Mouse (Mus musculus) hindbrain, embryonic 13.5 days (tissue): ENCODE measurements around the gene Hcn1. TPM values are rescaled to one million over a fixed set of nuclear protein-coding genes. Genes with fewer than 3 reads are reported as not detected.

Experiments used
- ATAC-seq: fragments of 200-750 bp; cut with Nextera tagmentation; 2 replicates; pipeline ENCODE4 v1.8.0; 2017; ENCODE audit warnings: moderate TSS enrichment; ENCODE audit not compliant: low FRiP score
- H3K27ac ChIP-seq: fragments of 300-500 bp; sonication (generic); 2 replicates; pipeline ENCODE4 v1.5.1; 2015; ENCODE audit warnings: inconsistent platforms, mild to moderate bottlenecking, moderate library complexity
- H3K27me3 ChIP-seq: fragments of 300-500 bp; sonication (generic); 2 replicates; pipeline ENCODE4 v1.6.1; 2015; ENCODE audit warnings: mild to moderate bottlenecking, inconsistent platforms
- H3K36me3 ChIP-seq: fragments of 300-500 bp; sonication (generic); 2 replicates; pipeline ENCODE4 v1.6.1; 2015; ENCODE audit warnings: mild to moderate bottlenecking, inconsistent platforms
- H3K4me1 ChIP-seq: fragments of 300-500 bp; sonication (generic); replicated peaks from 2 replicates; pipeline ENCODE4 v1.6.1; 2015; ENCODE audit warnings: inconsistent platforms
- H3K4me2 ChIP-seq: fragments of 300-500 bp; sonication (generic); 2 replicates; pipeline ENCODE4 v1.6.1; 2015; ENCODE audit warnings: inconsistent platforms, mild to moderate bottlenecking, moderate library complexity
- H3K4me3 ChIP-seq: fragments of 300-500 bp; sonication (generic); 2 replicates; pipeline ENCODE4 v1.5.1; 2015; ENCODE audit warnings: mild to moderate bottlenecking, inconsistent platforms
- H3K9ac ChIP-seq: fragments of 300-500 bp; sonication (generic); 2 replicates; pipeline ENCODE4 v1.6.1; 2015; ENCODE audit warnings: mild to moderate bottlenecking, inconsistent platforms
- H3K9me3 ChIP-seq: fragments of 300-500 bp; sonication (generic); 2 replicates; pipeline ENCODE4 v1.6.1; 2016; ENCODE audit warnings: inconsistent platforms
- WGBS: fragments of 180-500 bp; shearing (Covaris S2); methylation state at CpG from one replicate; pipeline ENCODE4 v1.1.7; 2015; 5-methylcytosine and 5-hydroxymethylcytosine counted together
- polyA plus RNA-seq: library from polyadenylated mRNA; unstranded; fragments of >200 nt; fragmentation: Nextera tagmentation; extraction: Ambion mirVana; gene quantifications from 2 replicates; pipeline ENCODE4 v1.2.1, GENCODE M21; 2015

Hcn1 gene
- polyA plus RNA-seq, 1 experiment from 2014 or later = 0.71 TPM

- Histone ChIP-seq H3K27me3 (no peaks in the 10 kb centered on the region), H3K27ac (no peak overlapping the region), H3K36me3 (no peaks in the 10 kb centered on the region), H3K4me2 (no peak overlapping the region), H3K9ac (no peak overlapping the region), H3K4me3 (no peak overlapping the region), H3K4me1 (no peaks in the 10 kb centered on the region), H3K9me3 (no peaks in the 10 kb centered on the region)
- ATAC-seq = no peak
- 89% methylated on average over 4 of the region's 4 CpGs for WGBS
Observed at GRCm38 (mm10) chr13:117929734-117930133, 327.6 kb downstream of the Hcn1 start.

DNA sequence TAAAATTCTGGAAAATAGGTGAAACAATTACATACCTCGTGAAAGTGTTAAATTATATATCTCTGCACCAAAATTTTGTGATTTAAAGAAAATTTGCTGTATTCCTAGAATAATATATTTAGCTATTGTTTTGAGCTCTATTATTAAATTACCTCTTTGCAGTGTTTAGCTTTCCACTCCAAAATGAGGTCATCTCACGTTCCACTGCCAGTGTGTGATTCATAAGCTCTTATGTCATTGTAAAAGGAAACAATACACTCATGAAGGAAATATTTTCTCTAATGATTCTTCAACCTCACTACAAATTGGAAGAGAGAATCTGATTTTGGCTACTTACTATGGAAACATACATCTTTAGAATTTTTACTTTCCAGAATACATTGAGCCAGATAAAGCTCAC is 329.6 kb downstream of the Hcn1 start:
- H3K36me3 ChIP-seq = no peaks in the 10 kb centered on the region
- no peak overlapping the region for H3K9ac ChIP-seq
- no peak overlapping the region for H3K27ac ChIP-seq
- H3K4me3 ChIP-seq = no peak overlapping the region
- no peak overlapping the region for H3K4me2 ChIP-seq
- H3K9me3 ChIP-seq = no peaks in the 10 kb centered on the region
- 79% methylated on average over 2 of the region's 2 CpGs for WGBS
- no peaks in the 10 kb centered on the region for H3K27me3 ChIP-seq
- no peak for ATAC-seq
- no peaks in the 10 kb centered on the region for H3K4me1 ChIP-seq

DNA sequence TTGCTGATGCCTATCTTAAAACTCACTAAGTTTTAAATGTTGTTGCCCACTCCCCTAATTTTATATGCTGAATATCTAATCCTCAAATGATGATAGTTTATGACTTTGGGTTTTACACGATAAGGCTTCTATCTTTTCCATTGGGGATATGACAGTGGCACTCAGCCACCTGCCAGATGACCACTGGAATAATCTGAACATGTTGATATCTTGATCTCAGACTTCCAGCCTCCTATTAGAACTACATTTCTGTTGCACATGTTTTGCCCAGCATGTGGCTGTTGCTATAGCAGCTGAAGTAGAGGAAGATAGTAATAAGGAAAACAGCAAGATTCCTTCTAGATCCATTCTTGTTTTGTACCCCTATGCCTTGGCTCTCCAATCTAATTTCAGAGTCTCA is 336.6 kb downstream of the Hcn1 start:
- Histone ChIP-seq H3K4me1 (no peaks in the 10 kb centered on the region), H3K36me3 (no peaks in the 10 kb centered on the region), H3K9me3 (no peaks in the 10 kb centered on the region), H3K4me2 (no peak overlapping the region), H3K9ac (no peak overlapping the region), H3K4me3 (no peak overlapping the region), H3K27ac (no peak overlapping the region), H3K27me3 (no peaks in the 10 kb centered on the region)
- no peak for ATAC-seq
- WGBS = 80% methylated on average over 1 of the region's 1 CpGs

DNA sequence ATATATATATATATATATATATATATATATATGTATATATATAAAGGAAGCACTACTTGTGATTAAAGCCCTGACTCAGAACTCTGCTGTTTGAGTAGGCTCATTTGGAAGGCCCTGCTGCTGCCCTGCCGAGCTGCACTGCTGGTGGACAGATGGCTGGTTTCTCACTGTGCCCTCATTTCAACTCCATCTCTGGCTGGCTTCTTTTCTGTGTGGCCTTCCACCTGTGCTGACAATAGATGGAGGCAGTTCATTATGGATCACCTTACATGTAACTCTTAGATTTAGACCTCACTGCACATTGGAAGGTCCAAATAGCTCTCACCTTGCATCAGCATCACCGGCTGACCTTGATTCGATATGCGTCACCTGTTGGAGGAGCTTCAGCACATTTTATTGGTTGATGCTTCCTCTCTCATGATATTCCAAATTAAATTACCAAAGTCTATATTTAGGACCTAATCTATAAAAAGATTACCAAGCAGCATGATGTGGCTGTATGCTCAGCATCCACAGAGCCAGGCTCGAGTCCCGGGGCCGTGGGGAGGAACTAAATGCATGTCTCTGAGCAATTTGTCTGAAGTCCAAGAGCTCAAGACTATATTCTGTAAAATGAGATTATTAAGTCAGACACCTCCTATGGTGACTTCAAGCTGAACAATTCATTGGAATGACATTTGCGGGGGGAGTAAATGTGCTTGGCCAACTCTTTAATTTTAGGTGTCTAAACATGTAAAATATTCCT is 338.6 kb downstream of the Hcn1 start:
- no peak overlapping the region for H3K27ac ChIP-seq
- no peak for ATAC-seq
- 90% methylated on average over 8 of the region's 8 CpGs for WGBS
- no peak overlapping the region for H3K4me2 ChIP-seq
- no peak overlapping the region for H3K4me3 ChIP-seq
- no peak overlapping the region for H3K9ac ChIP-seq
- no peaks in the 10 kb centered on the region for H3K36me3 ChIP-seq
- H3K4me1 ChIP-seq = no peaks in the 10 kb centered on the region
- no peaks in the 10 kb centered on the region for H3K9me3 ChIP-seq
- no peaks in the 10 kb centered on the region for H3K27me3 ChIP-seq

- Histone ChIP-seq H3K27me3 (no peaks in the 10 kb centered on the region), H3K4me3 (no peak overlapping the region), H3K4me1 (no peaks in the 10 kb centered on the region), H3K9me3 (no peaks in the 10 kb centered on the region), H3K36me3 (no peaks in the 10 kb centered on the region), H3K27ac (no peak overlapping the region), H3K9ac (no peak overlapping the region), H3K4me2 (no peak overlapping the region)
- ATAC-seq = no peak
- 82% methylated on average over 3 of the region's 3 CpGs for WGBS
Observed at GRCm38 (mm10) chr13:117946843-117947242, 344.7 kb downstream of the Hcn1 start.

GRCm38 (mm10) chr13:117947704-117948376 is 345.7 kb downstream of the Hcn1 start:
- H3K4me3 ChIP-seq = no peak overlapping the region
- WGBS = 74% methylated on average over 1 of the region's 1 CpGs
- no peaks in the 10 kb centered on the region for H3K9me3 ChIP-seq
- no peak overlapping the region for H3K9ac ChIP-seq
- no peaks in the 10 kb centered on the region for H3K36me3 ChIP-seq
- H3K4me2 ChIP-seq = no peak overlapping the region
- no peak for ATAC-seq
- H3K4me1 ChIP-seq = no peaks in the 10 kb centered on the region
- H3K27ac ChIP-seq = no peak overlapping the region
- H3K27me3 ChIP-seq = no peaks in the 10 kb centered on the region

DNA sequence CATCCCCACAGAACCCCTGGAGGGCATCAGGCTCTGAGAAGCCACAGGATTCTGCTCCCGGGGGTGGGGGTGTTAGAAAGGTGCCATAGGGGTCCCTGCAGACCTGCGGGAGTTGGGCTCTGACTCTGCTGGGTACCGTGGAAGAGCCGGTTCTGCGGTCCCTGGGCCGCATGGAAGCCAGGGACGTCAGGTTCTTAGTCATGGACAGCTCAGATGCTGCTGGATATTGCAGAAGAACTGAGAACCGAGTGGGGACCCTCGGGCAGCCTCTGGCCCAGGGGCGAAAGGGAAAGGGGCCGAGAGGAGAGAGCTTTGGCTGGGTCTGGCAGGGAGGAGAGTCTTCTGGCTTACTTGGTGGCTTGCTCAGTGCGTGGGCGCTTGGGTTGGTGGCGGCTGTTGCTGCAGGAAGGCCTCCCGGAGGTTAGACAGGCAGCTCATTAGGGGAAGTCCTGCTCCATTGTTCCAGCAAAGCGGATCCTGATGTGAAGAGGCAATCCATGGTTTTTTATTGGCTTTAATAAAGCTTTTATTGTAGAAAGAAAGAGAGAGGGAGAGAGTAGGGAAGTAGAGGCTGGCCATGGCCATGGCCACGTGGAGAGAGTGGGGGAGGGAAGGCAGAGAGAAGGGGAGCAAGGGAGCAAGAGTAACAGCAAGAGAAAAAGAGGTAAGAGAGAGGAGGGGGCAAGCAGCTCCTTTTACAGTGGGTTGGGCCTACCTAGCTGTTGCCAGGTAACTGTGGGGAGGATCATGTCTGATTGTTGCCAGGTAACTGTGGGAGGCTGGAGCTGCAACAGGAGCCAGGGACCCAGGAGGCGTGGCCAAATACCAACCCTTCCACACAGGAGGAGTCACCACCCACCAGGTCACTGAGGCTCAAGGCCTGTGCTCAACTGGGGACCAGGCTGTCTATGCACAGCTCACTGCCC is 356.6 kb downstream of the Hcn1 start:
- Histone ChIP-seq H3K4me1 (no peaks in the 10 kb centered on the region), H3K27me3 (no peaks in the 10 kb centered on the region), H3K36me3 (no peaks in the 10 kb centered on the region), H3K27ac (no peak overlapping the region), H3K4me3 (0 out of 2 replicates have a peak overlapping the region, but pooled peaks have one; percentile 2), H3K9ac (no peak overlapping the region), H3K4me2 (peak overlapping the region; percentile 32), H3K9me3 (no peaks in the 10 kb centered on the region)
- peak; percentile 82 for ATAC-seq
- 9% methylated on average over 18 of the region's 18 CpGs for WGBS

GRCm38 (mm10) chr13:117964620-117965019 is 362.5 kb downstream of the Hcn1 start:
- Histone ChIP-seq H3K4me2 (no peak overlapping the region), H3K4me1 (no peaks in the 10 kb centered on the region), H3K27ac (no peak overlapping the region), H3K9ac (no peak overlapping the region), H3K36me3 (no peaks in the 10 kb centered on the region), H3K27me3 (no peaks in the 10 kb centered on the region), H3K4me3 (no peak overlapping the region), H3K9me3 (no peaks in the 10 kb centered on the region)
- ATAC-seq = no peak

GRCm38 (mm10) chr13:117975382-117975781 is 373.3 kb downstream of the Hcn1 start:
- no peaks in the 10 kb centered on the region for H3K27me3 ChIP-seq
- H3K27ac ChIP-seq = no peak overlapping the region
- no peak overlapping the region for H3K4me2 ChIP-seq
- no peaks in the 10 kb centered on the region for H3K36me3 ChIP-seq
- ATAC-seq = no peak
- H3K4me1 ChIP-seq = no peaks in the 10 kb centered on the region
- no peak overlapping the region for H3K9ac ChIP-seq
- no peaks in the 10 kb centered on the region for H3K9me3 ChIP-seq
- H3K4me3 ChIP-seq = no peak overlapping the region
- 69% methylated on average over 7 of the region's 7 CpGs for WGBS

GRCm38 (mm10) chr13:117975823-117976222 is 373.7 kb downstream of the Hcn1 start:
- no peaks in the 10 kb centered on the region for H3K4me1 ChIP-seq
- H3K36me3 ChIP-seq = no peaks in the 10 kb centered on the region
- no peak for ATAC-seq
- no peak overlapping the region for H3K4me3 ChIP-seq
- H3K4me2 ChIP-seq = no peak overlapping the region
- H3K27ac ChIP-seq = no peak overlapping the region
- H3K9ac ChIP-seq = no peak overlapping the region
- H3K9me3 ChIP-seq = no peaks in the 10 kb centered on the region
- 66% methylated on average over 10 of the region's 10 CpGs for WGBS
- no peaks in the 10 kb centered on the region for H3K27me3 ChIP-seq

GRCm38 (mm10) chr13:117984339-117984738 is 382.2 kb downstream of the Hcn1 start:
- Histone ChIP-seq H3K9ac (no peak overlapping the region), H3K4me1 (no peaks in the 10 kb centered on the region), H3K4me2 (no peak overlapping the region), H3K36me3 (no peaks in the 10 kb centered on the region), H3K27me3 (no peaks in the 10 kb centered on the region), H3K27ac (no peak overlapping the region), H3K9me3 (no peaks in the 10 kb centered on the region), H3K4me3 (no peak overlapping the region)
- WGBS = 75% methylated on average over 2 of the region's 2 CpGs
- no peak for ATAC-seq

- no peaks in the 10 kb centered on the region for H3K9me3 ChIP-seq
- no peak overlapping the region for H3K27ac ChIP-seq
- H3K4me3 ChIP-seq = no peak overlapping the region
- WGBS = 89% methylated on average over 2 of the region's 2 CpGs
- H3K4me1 ChIP-seq = no peaks in the 10 kb centered on the region
- H3K4me2 ChIP-seq = no peak overlapping the region
- no peaks in the 10 kb centered on the region for H3K36me3 ChIP-seq
- ATAC-seq = no peak
- H3K9ac ChIP-seq = no peak overlapping the region
- H3K27me3 ChIP-seq = no peaks in the 10 kb centered on the region
Observed at GRCm38 (mm10) chr13:117999767-118000488, 397.8 kb downstream of the Hcn1 start.
